Mouse (Mus musculus) kidney, embryonic 16.5 days (tissue): Measurements from ENCODE around the gene Ldb2. TPM values are rescaled to one million over a fixed set of nuclear protein-coding genes. Genes with fewer than 3 reads are reported as not detected.

ENCODE experiments used
- ATAC-seq: fragments of 200-750 bp; cut with Nextera tagmentation; 2 replicates; pipeline ENCODE4 v1.8.0; 2017; ENCODE audit warnings: moderate TSS enrichment; ENCODE audit not compliant: low FRiP score, low TSS enrichment
- H3K27ac ChIP-seq: fragments of 300-500 bp; sonication (generic); 2 replicates; pipeline ENCODE4 v1.5.1; 2014; ENCODE audit warnings: low read length
- H3K27me3 ChIP-seq: fragments of 300-500 bp; sonication (generic); 2 replicates; pipeline ENCODE4 v1.6.1; 2014; ENCODE audit warnings: low read length, control low read depth, mixed read lengths; ENCODE audit not compliant: insufficient read depth
- H3K36me3 ChIP-seq: fragments of 300-500 bp; sonication (generic); 2 replicates; pipeline ENCODE4 v1.6.1; 2014; ENCODE audit warnings: low read length, control low read depth, mixed read lengths; ENCODE audit not compliant: insufficient read depth
- H3K4me1 ChIP-seq: fragments of 300-500 bp; sonication (generic); 2 replicates; pipeline ENCODE4 v1.6.1; 2014; ENCODE audit warnings: low read length, control low read depth, mixed read lengths; ENCODE audit not compliant: insufficient read depth
- H3K4me2 ChIP-seq: fragments of 300-500 bp; sonication (generic); replicated peaks from 2 replicates; pipeline ENCODE4 v1.6.1; 2014; ENCODE audit warnings: low read depth, low read length
- H3K4me3 ChIP-seq: fragments of 300-500 bp; sonication (generic); 2 replicates; pipeline ENCODE4 v1.5.1; 2014; ENCODE audit warnings: mild to moderate bottlenecking, low read length
- H3K9ac ChIP-seq: fragments of 300-500 bp; sonication (generic); replicated peaks from 2 replicates; pipeline ENCODE4 v1.6.1; 2014; ENCODE audit warnings: low read length
- H3K9me3 ChIP-seq: fragments of 300-500 bp; sonication (generic); 2 replicates; pipeline ENCODE4 v1.6.1; 2016; ENCODE audit warnings: low read length, control low read depth
- WGBS: fragments of 180-500 bp; shearing (Covaris S2); extraction: QIAGEN DNeasy Blood & Tissue Kit; methylation state at CpG from one replicate; pipeline ENCODE4 v1.1.7; 2014; 5-methylcytosine and 5-hydroxymethylcytosine counted together
- polyA plus RNA-seq: library from polyadenylated mRNA; unstranded; fragments of >200 nt; fragmentation: Nextera tagmentation; extraction: Ambion mirVana; gene quantifications from 2 replicates; pipeline ENCODE4 v1.2.1, GENCODE M21; 2015

Ldb2 gene
- polyA plus RNA-seq, 1 experiment from 2014 or later: 115 TPM

DNA sequence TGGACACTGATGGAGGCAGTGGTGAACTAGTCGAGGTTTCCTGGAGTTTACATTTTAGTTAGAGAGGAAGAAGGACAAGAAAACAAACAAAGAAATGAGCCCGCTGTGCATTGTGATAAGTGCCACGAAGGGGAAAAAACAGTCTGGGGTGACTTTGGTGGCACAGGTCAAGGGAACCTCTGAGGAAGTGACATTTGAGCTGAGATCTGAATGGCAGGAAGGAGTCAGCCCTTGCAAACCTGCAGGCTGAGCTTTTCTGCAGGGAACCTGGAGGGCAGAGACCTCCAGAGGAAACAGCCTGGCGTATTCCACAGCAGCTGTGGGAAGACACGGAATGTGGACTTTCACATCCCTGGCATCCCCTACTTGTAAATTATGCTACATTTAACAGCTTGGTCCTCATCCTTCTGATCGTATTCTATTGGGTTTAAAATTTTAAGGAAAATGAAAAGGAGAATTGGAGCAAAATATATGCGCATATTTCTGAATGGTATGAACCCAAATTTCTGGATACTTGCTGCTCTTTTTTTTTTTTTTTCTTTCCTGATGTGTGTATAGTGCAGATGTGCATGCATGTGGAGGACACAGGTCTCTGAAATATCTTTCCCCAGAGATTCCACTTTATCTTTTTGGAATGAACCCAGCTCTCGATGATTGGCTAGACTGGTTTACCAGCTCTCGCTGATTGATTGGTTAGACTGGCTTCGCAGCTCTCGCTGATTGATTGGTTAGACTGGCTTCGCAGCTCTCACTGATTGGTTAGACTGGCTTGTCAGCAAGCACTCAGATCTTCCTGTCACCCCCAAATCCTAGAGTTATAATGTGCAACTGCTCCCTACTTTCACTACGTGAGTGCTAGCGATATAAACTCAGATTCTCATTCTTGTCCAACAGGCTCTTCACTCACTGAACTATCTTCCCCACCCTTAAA lies 72.7 kb downstream of the Ldb2 start:
- H3K4me2 ChIP-seq: no peak overlapping the region; the same call in 1 of the 2 replicates
- peaks cover 3% of the 10 kb centered on the region; the same call in 1 of the 2 replicates for H3K4me1 ChIP-seq
- peak; percentile 67; the same call in 1 of the 2 replicates for ATAC-seq
- no peaks in the 10 kb centered on the region for H3K9me3 ChIP-seq
- peak overlapping the region; percentile 47; the same call in 1 of the 2 replicates for H3K27ac ChIP-seq
- no peaks in the 10 kb centered on the region for H3K27me3 ChIP-seq
- H3K9ac ChIP-seq: no peak overlapping the region
- H3K36me3 ChIP-seq: no peaks in the 10 kb centered on the region
- 50% methylated on average over 14 of the region's 14 CpGs for WGBS
- H3K4me3 ChIP-seq: no peak overlapping the region

DNA sequence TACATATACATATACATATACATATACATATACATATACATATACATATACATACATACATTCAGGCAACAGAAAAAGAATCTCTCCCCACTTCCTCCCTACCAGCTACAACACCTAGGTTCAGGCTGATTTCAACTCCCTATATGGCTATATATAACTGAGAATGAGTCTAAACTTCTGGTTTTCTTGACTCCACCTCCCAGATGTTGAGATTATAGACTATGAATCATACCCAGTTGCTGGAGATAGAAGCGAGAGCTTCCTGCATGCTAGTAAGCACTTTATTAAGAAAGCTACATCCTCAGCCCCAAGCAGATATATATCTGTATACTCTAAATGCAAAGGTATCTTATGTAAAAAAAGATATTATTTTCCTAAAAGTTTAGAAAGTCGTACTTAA lies 74.0 kb downstream of the Ldb2 start:
- no peak for ATAC-seq
- H3K9me3 ChIP-seq: no peaks in the 10 kb centered on the region
- no peak overlapping the region for H3K4me3 ChIP-seq
- peaks cover 3% of the 10 kb centered on the region; the same call in 1 of the 2 replicates for H3K4me1 ChIP-seq
- no peaks in the 10 kb centered on the region for H3K27me3 ChIP-seq
- no peaks in the 10 kb centered on the region for H3K36me3 ChIP-seq
- no peak overlapping the region for H3K27ac ChIP-seq
- 68% methylated on average over 2 of the region's 2 CpGs for WGBS
- H3K9ac ChIP-seq: no peak overlapping the region
- H3K4me2 ChIP-seq: no peak overlapping the region

DNA sequence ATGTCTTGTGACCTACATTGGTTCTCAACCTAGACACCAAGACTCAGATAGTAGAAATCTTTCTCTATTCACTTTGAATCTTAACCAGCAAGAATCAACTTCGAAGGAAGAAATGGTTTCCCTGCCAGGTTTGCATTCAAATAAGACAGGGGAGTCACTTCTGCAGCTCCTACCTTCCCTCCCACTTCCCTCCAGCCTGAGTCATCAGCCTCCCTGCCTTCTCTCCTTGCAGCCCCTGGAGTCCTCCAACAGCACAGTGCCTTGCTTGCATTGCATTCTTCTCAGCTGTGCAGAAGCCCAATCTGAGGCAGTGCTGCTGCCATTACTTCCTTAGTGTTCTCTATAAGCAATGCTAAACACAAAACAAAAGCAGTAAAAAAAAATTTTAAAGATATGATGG lies 79.6 kb downstream of the Ldb2 start:
- Histone ChIP-seq H3K4me1 (no peaks in the 10 kb centered on the region), H3K27ac (no peak overlapping the region), H3K4me2 (no peak overlapping the region), H3K27me3 (no peaks in the 10 kb centered on the region), H3K9ac (no peak overlapping the region), H3K36me3 (no peaks in the 10 kb centered on the region), H3K4me3 (no peak overlapping the region), H3K9me3 (no peaks in the 10 kb centered on the region)
- WGBS: 78% methylated on average over 1 of the region's 1 CpGs
- no peak for ATAC-seq

DNA sequence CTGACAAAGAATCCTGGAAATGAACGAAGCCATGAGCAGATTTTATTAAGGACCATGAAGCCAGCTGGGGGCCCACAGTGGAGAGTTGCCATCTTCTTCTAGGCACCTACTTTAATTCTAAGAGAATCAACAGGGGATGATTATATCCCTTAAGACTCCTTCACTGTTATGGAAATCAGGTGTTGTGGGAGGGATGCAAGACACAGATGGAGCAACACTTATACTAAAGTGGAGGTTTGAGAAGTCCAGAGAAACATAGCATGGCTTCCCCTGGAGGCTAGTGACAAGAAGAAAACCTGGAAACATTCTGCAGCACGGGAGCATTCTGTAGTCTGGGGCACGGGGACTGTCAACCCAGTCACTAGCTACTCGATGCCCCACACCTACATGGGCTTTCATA lies 85.0 kb downstream of the Ldb2 start:
- H3K27ac ChIP-seq: peak overlapping the region; percentile 8; the same call in 1 of the 2 replicates
- H3K4me2 ChIP-seq: no peak overlapping the region
- no peak overlapping the region for H3K4me3 ChIP-seq
- no peaks in the 10 kb centered on the region for H3K36me3 ChIP-seq
- H3K4me1 ChIP-seq: no peaks in the 10 kb centered on the region
- no peaks in the 10 kb centered on the region for H3K9me3 ChIP-seq
- no peak overlapping the region for H3K9ac ChIP-seq
- 53% methylated on average over 4 of the region's 4 CpGs for WGBS
- ATAC-seq: no peak
- H3K27me3 ChIP-seq: no peaks in the 10 kb centered on the region

DNA sequence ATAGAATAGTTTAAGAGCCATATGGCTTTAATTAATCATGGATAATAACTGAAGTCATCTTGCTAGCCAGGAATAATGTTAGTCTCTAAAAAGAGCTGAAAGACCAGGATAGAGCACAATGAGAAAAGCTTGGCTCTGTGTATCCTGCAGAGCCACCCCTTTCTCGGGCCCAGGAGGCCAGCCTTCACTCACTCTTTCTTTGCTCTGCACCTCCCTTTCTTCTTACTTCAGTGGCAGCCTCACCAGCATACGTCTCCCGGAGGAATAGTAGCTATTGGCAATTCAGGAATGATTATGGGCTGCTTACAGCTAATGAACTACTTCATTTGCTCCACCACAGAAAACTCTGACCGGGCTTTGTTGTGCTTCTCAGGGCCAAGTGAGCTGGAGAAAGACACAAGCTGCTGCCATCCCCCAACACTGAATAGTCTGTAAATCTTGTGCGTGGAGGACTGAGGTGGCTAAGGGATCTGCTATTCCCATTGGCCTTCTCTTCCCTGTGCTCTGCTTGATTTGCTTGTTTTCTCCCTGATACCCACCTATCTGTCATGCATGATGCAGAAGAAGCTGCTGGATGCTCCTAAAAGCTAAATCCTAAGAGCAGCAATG lies 86.2 kb downstream of the Ldb2 start:
- no peak for ATAC-seq
- WGBS: 32% methylated on average over 5 of the region's 5 CpGs

DNA sequence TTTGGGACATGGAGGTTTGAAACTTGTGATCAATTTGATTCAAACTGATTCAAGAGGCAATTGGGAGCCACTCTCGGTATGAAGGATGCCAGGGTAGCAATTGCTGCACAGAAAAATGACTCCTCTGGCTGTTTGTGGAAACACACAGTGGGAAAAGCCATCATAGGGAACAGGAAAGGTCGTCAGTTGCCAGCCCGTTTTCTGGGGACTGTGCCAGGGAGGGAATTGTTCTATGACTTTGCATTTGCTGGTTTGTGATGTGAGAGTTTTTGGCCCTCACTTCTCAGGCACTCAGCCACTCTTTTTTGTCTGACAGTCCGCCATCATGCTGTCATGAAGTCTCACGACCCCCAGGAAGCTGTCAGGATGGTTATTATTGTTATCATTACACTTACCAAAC lies 88.3 kb downstream of the Ldb2 start:
- Histone ChIP-seq H3K4me3 (no peak overlapping the region), H3K4me1 (no peaks in the 10 kb centered on the region), H3K4me2 (no peak overlapping the region), H3K27ac (no peak overlapping the region), H3K9me3 (no peaks in the 10 kb centered on the region), H3K9ac (no peak overlapping the region), H3K36me3 (no peaks in the 10 kb centered on the region), H3K27me3 (no peaks in the 10 kb centered on the region)
- WGBS: 59% methylated on average over 5 of the region's 5 CpGs
- no peak for ATAC-seq

More for the DNA sequence above, 86.2 kb downstream of the Ldb2 start:
- Histone ChIP-seq H3K9ac (no peak overlapping the region), H3K9me3 (no peaks in the 10 kb centered on the region), H3K4me1 (no peaks in the 10 kb centered on the region), H3K27me3 (no peaks in the 10 kb centered on the region), H3K27ac (peak overlapping the region; percentile 29; the same call in 1 of the 2 replicates), H3K4me3 (no peak overlapping the region), H3K4me2 (no peak overlapping the region), H3K36me3 (no peaks in the 10 kb centered on the region)

DNA sequence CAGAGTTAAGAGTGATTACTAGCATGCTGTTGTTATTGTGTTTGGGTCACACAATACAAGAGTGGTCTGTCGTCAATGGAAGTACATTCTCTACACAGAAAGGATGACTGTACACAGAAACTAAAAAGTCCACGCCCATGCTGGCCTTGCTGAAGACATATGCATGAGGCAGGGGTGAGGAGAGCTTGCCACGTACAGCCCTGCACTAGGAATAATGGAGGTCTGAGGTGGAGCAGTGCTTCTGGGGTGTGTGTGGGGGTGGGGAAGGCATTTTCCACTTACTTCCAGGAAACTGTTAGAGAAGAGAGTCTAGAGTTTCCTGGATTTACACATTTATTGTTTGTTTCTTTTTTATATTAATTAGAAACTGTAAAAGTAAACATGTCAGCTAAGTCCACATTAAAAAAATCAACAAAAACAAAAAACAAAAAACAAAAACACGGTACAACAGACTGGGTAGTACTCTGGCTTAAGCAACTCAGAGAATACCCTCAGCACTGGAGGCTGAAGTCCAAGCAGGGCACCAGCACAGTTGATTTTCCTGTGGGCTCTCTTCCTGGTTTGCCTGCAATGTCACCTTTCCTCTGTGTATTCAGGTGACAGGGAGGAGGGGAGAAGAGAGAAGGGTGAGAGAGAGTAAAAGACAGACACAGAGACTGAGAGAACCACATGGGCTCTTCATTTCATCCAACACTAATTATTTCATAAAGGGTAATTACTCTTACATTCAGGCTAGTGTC lies 89.2 kb downstream of the Ldb2 start:
- no peak for ATAC-seq
- no peak overlapping the region for H3K9ac ChIP-seq
- H3K27me3 ChIP-seq: no peaks in the 10 kb centered on the region
- no peak overlapping the region for H3K4me3 ChIP-seq
- no peaks in the 10 kb centered on the region for H3K4me1 ChIP-seq
- no peaks in the 10 kb centered on the region for H3K9me3 ChIP-seq
- no peaks in the 10 kb centered on the region for H3K36me3 ChIP-seq
- no peak overlapping the region for H3K4me2 ChIP-seq
- no peak overlapping the region for H3K27ac ChIP-seq
- 61% methylated on average over 4 of the region's 4 CpGs for WGBS

DNA sequence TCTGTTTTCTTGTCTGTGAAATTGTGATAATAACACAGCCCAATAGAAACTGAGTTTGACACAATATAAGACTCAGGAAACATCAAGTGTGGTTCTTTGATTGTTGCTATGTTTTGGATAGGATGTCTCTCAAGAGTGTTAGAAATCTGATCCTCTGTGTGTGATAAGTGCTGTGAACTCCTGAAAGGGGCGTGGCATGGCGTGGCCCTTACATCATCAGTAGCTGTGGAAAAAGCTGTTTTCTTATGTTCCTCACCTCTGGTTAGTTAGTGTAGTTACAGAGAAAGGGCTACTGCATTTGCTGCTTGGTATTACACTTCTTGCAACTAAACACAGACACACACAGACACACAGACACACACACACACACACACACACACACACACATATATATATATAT lies 90.2 kb downstream of the Ldb2 start:
- Histone ChIP-seq H3K27me3 (no peaks in the 10 kb centered on the region), H3K36me3 (no peaks in the 10 kb centered on the region), H3K9me3 (no peaks in the 10 kb centered on the region), H3K4me2 (no peak overlapping the region), H3K9ac (no peak overlapping the region), H3K4me1 (no peaks in the 10 kb centered on the region), H3K4me3 (no peak overlapping the region), H3K27ac (no peak overlapping the region)
- 65% methylated on average over 2 of the region's 2 CpGs for WGBS
- no peak for ATAC-seq

DNA sequence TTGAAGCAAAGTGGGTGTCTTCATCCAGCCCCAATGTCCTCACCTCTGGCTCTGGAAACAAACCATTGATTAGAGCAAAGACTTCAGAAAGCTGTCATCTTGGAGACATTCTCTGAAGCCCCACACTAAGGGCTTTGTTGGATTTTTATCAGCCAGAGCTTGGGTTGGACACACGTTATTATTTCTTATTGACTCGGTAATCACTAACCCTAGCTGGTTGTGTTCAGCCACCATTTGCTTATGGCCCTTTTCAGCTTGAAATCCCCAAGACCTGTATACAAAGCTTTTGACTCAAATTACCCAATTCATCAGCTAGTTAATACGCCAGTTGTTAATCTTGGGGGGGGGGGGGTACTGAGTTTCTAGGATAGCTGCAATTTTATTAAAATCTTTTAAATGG lies 91.5 kb downstream of the Ldb2 start:
- ATAC-seq: no peak
- no peaks in the 10 kb centered on the region for H3K4me1 ChIP-seq
- H3K4me2 ChIP-seq: no peak overlapping the region
- no peak overlapping the region for H3K9ac ChIP-seq
- peak overlapping the region; percentile 66 for H3K27ac ChIP-seq
- 86% methylated on average over 3 of the region's 3 CpGs for WGBS
- no peaks in the 10 kb centered on the region for H3K9me3 ChIP-seq
- H3K36me3 ChIP-seq: no peaks in the 10 kb centered on the region
- H3K27me3 ChIP-seq: no peaks in the 10 kb centered on the region
- H3K4me3 ChIP-seq: no peak overlapping the region
